Mouse (Mus musculus): ENCODE measurements around the gene Sema4a.
A peak's percentile ranks its signal among the peaks of the same experiment; 100 is the strongest.

The Sema4a gene

DNA sequence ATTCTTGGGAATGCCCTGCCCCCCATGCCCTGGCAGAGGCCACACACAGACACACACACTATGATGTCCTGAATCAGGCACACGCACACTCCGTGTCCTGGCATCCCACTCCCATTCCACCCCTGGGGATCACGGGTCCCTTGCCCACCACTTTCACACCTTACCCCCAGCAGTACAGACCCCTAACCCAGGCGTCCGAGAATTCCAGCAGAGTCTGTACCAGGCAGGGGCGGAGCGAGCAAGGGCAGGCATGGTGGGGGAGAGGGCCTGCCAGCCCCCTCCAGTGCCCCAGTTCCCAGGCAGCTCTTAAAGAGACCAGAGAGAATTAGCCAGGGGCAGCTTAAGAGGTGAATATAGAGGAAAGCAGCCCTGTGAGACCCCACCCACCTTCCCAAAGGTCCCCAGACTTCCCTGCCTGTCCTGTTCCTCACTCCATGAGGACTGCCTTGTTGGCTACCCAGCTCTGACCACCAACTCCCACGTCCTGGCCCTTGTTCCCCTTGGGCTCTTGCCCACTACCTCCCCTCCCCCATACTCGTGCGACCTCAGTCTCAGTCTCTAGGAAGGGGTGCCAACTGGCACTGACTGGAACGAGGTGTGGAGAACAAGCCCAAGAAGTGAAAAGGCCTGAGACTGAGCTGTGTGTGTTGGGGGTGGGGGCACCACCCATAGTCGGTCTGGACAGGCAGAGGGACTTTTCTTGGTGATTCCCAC, at the start of gene Sema4a:
Sema4a (minus strand) TSS at position 200 of the 714 bp plus-strand sequence.
- no peak for DNase-seq (ENCODE audit: low read depth, low spot score)

DNA sequence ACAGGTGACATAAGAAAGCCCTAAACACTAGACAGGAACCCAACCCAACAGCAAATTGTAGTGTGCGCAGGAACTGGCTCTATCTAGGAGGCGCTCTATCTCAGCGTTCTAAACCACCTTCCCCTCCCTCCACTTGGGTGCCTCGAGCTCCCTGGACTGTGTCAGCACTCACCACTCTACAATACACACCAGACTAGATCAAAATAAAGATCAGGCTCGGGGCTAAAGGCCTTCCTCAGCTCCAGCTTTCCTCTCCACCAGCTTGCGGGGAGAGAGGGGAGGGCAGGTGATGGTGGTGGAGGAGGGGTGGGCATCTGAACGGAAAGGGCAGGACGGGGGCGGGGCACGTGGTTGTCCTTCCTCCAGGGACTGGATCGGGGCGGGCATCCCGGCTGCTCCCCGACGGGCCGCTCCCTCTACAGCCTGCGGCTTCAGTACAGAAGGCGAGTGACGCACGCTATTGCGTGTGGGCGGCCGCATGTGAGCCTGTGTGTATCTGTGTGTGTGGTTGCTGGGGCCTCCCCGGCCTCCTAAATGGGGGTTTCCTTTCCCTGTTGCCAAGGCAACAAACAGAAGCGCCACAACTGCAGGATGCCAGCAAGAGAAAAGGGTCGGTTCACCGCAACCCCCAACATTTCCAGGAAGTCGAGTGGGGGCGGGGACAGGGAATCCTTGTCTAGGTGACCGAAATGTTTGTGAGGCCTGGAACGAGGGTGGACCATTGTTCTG, 48.9 kb upstream of the Sema4a start, which contains the start of gene Lmna:
Lmna (minus strand) TSS at position 265 of the 729 bp plus-strand sequence.
- DNase-seq (ENCODE audit: low read depth, low spot score): peak; percentile 99

DNA sequence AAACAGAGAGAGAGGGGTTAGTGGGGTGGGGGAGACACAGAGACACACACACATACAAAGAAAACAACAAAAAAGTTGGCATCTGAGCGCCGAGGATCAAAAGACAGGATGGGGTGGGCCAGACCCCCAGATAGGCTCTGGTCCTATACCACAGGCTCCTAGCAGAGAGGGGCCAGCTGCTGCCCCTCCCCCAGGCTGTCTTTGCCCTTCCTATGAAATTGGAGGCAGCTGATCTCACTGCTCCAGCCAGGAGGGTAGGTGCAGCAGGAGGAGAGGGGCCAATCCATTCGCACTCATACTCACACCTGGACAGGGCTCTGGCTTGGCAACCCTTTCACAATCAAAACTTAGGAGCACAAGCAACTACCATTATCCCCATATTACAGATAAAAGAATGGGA, 48.3 kb upstream of the Sema4a start:
- DNase-seq (ENCODE audit: low read depth, low spot score): no peak

DNA sequence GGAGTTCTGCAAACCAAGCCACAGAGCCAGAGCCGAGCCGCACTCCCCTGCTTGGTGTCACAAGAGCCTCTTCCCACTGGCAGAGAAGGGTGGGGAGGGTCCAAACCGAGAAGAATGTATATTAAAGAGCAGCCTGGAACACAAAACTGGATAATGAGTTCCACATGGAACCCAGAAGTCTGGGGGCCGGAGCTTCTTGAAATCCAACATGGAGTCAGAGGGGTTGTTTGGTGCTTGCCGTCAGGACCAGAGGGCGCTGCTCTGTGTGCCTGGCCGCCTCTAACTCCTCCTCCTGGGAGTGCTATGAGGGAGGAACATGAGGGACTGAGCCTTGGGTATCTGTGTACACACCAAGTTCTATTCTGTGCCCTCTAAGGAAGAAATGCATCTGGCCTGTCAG, 44.8 kb upstream of the Sema4a start:
- no peak for DNase-seq (ENCODE audit: low read depth, low spot score)

DNA sequence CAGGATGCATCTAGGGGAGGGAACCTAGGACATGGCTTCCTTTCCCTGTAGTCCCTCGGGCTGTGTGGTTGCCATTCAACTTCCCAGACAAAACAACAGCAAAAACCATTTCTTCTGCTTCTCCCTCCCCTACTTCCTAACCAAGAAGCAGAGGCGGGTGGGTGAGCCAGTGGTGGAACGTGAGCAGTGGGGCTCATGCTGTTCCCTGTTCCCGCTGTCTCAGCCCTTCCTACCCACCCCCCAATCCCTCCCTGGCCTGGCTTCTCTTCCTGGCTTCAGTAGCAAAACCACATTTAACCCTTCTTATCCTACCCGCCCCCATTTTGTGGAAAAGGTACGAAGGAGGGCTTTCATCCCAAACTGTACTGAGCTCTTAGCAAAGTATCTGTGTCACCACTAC, 44.1 kb upstream of the Sema4a start:
- DNase-seq (ENCODE audit: low read depth, low spot score): no peak

DNA sequence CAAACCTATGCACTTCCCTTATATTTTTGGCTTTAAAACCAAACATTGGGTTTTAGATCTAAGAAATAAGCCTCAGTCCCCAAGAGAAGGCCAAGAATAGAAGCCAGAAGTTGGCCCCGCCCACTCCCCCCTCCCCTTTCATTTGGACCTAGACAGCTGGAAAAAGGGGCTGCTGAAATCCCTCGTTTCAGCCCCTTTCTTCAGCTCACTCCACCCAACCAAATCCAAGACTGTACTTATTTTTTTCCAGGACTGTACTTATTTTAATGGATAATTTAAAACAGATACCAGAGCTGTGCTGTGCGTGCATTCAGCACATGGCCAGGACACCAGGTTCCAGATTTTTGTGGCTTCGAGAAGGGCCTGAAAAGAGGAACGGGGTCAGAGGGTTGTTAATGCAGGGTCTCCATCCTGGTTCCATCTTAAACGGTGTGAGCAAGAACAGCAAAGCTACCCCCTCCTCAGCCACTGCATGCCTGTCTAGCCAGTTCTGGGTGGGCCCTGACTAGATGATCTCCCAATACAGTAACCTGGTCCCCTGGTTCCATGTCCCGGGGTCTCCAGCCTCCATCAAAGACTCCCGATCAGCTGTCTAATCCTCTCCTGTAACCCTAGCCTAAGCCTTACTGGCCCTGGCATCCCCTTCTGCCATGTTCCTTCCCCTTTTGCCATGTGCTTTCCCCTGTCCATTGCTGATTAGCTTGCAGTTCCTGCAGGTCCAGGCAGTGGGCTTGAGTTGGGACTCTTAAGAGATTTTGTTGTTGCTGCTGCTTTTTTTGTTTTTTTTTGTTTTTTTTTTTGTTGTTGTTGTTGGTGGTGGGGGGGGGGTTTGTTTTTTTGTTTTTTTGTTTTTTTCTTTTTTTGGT, 43.1 kb upstream of the Sema4a start:
- DNase-seq (ENCODE audit: low read depth, low spot score): no peak

DNA sequence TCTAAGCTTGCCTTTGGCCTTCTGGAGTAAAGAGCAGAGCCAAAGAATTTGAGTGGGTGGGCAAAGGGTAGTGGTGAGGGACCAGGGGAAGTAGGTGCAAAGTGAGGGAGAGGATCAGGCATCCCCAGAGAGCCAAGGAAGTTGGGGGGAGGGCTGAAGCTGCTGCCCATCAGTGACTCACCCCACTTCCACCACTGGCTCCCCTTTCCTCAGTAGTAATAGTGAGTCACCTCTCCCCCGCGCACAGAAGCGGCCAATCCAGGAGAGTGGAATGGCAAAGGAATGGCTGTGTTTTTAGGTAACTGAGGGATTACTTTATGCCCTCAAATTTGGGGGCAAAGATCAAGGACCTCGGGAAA, 42.5 kb upstream of the Sema4a start:
- no peak for DNase-seq (ENCODE audit: low read depth, low spot score)

DNA sequence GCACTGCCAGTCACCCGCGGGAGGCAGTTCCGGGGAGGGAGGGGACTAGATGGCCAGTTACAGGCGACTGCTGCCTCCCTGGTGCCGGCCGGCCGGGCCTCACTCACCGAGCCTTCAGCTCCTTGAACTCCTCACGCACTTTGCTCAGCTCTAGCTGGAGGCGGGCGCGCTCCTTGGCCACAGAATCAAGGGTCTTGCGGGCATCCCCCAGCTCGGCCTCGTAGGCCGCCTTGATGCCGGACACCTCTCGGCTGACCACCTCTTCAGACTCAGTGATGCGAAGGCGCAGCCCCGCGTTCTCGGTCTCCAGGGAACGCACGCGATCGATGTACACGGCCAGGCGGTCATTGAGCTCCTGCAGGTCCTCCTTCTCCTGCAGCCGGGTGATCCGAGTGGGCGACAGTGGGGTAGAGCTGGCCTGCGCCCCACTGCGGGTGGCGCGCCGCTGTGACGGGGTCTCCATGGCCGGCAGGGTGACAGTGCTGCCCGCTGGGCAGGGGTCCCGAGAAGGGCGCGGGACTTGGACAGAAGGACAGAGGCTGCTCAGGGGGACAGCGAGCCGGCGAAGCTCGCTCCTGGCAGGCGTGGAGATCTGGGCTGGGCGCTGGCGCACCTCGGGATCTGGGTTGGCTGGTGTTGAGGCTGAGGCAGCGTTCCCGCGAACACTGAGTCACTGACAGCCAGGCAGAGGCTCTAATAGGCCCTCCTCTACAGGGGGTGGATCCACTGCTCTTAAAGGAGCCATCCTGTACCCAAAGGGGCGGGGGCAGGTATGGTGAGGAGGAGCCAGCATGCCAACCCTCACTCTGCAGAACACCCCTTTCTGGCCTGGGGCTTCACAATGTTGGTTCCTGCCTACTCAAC, 41.9 kb upstream of the Sema4a start:
- peak; percentile 86 for DNase-seq (ENCODE audit: low read depth, low spot score)

DNA sequence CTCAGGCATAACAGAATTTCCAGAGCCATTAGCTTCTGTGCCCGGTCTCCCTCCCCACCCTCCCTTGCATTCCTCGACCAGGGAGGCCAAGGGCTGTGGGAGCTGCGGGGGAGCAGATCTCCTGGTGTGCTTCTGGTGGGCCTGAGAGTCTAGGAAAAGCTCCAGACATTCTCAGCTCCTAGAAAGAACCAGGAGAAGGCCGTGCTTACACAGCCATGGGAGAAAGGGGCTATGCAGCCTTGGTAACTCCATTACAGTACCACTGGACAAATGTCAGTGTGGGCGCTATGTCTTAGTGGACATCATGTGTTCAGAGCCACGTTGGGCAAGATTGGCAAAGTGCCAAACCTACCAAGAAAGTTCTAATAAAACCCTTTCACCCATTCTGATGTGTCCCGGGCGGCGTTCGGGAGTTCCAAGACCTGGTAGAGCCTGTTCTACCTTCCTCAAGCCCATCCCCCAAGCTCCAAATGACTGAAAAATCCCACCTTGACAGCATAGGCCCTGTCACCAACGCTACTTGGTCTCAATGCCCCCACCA, 41.1 kb upstream of the Sema4a start:
- no peak for DNase-seq (ENCODE audit: low read depth, low spot score)

DNA sequence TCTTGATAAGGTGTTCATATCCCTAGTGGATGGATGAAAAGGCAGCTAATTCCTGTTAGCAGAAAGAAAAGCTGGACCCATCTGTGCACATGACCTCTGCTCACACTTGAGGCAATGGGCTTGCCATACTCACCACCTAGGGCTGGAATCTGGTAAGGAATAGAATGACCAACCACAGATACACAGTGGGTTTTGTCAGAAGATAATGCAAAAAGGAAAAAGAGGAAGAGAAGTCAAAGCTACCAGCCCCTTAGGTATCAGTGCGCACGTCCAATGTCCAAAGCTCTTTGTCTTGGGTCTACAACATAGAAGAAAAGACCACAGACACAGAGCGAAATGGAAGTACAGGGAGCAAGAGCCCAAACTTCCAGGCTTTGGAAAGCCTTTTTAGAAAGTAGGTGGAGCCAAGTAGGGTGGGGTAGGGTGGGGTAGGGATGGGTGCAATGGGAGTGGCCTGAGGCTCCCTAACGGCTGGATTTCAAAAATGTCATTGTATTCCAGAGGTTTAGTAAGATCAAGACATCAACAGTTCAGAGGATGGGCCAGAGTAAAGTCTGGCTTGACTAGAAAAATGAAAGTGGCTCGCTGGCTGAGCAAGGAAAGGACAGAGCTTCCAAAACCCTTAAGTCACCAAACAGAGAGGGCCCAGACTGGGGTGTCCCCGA, 40.5 kb upstream of the Sema4a start:
- no peak for DNase-seq (ENCODE audit: low read depth, low spot score)

DNA sequence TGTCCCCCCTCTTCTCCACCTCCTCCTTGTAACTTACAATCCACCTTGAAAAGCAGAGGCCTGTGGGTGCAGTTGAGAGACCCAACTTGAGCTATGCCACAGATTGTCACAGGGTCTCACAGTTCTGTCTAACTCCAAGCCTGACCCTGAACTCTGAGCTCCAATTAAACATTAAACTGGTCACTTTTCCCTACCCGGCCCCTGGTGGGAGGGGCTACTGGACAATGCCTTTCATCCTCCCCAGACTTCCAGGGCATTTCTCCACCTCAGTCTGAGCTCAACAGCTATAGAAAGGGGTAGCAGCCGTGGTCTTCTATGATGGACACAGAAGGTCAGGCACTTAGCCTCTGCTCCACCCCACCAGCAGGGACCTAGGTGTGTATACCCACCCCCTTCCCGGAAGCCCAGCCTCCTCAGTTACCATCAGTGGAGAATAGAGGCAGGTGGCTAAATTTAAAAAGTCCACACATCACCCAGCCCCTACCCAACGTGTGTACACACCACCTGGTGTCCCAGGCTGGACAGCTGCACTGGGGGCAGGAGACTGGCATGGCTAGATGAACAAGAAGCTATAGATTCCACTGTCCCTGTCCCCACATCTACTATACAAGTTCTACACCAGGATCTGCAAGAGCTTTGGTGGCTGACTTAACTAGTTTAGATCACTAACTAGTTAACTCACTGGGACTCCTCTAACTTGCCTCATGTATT, 39.8 kb upstream of the Sema4a start:
- no peak for DNase-seq (ENCODE audit: low read depth, low spot score)

DNA sequence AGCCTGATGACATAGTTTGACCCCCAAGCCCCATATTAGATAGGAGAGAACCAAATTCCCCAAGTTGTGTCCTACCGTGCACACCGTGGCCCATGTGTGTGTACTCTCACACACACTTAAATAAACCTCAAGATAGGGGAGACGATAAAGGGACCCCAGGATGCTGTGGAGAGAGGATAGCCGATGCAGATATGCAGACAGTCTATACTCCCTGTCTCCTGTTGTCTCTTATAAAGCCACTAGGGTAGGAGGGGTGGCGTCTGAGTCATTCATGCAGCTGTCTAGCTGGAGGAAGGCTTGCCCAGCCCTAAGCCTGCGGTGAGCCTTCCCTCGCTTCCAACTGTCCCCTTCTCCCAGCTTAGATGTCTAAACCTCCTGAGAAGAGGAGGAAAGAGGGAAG, 39.1 kb upstream of the Sema4a start:
- no peak for DNase-seq (ENCODE audit: low read depth, low spot score)

DNA sequence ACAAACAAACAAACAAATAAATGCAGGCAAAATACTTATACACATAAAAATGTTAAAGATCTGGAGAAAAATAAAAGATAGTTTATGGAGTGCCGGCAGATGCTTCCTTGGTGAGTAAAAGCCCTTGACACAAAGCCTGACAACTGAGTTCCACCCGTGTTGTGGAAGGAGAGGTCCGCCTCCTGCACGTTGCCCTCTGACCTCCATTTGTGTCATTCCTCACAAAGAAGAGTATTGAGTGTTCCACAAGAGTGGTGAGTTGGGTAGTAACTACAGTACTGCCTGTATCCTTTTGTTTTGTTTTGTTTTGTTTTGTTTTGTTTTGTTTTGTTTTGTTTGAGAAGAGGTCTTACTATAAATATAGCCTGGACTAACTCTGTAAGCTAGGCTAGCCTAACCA, 38.6 kb upstream of the Sema4a start:
- DNase-seq (ENCODE audit: low read depth, low spot score): no peak

DNA sequence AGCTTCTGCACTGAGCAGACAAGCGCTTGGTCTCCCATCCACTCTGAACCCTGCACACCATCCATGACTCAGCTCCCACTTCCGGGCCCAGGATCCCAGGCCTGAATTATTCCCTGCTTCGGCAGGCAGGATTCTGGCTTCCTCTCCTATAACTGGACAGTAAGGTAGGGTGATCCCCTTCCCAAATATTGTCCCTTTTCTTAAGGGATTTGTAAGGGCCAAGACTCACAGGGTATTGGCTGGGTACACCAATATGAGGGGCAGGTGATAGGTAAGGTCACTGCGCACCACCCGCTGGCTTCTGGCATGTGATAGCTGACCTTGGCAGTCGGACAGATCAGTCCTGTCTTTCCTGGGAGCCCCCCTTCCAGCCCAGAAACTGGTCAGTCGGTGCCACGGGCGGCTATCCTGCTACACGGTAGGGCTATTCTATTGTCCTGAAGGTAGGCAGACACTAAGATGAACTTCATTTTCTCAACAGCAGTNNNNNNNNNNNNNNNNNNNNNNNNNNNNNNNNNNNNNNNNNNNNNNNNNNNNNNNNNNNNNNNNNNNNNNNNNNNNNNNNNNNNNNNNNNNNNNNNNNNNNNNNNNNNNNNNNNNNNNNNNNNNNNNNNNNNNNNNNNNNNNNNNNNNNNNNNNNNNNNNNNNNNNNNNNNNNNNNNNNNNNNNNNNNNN, 34.9 kb upstream of the Sema4a start:
- DNase-seq (ENCODE audit: low read depth, low spot score): no peak

DNA sequence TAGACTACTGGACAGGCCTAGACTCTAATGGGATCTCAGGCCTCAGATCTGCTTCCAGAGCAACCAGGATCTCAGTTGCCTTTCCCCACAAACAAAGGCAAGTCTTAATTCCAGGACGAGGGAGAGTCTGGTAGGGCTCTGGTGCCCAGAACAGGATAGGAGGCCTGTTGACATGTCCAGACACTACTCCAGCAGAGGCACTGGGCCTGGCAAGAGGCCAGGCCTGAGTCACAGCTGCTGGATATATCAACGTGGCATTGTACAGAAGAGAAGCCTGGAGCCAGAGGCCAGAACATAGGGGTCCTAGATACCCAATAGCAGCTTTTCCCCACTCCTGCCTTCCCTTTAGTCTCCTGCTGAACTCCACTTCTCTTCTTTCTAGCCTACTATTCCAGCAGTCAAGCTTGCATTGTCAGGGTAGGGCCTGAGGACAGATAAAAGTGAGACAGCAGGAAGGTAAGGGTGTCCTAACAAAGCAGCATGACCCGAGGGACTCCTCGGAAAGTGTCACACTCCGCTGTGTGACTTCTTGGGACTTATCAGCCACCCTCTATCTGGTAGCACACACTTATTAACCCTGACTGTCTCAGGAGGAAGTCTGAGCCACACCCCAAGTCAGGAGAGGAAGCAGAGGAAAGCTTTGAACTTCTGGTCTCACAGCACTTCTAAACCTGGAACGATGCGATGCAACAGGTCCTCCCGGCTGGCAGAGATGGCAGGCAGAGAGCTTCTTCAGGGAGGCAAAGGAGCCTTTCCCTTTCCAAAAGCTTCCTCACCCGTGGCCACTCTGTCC, 34.0 kb upstream of the Sema4a start:
- DNase-seq (ENCODE audit: low read depth, low spot score): peak; percentile 41

DNA sequence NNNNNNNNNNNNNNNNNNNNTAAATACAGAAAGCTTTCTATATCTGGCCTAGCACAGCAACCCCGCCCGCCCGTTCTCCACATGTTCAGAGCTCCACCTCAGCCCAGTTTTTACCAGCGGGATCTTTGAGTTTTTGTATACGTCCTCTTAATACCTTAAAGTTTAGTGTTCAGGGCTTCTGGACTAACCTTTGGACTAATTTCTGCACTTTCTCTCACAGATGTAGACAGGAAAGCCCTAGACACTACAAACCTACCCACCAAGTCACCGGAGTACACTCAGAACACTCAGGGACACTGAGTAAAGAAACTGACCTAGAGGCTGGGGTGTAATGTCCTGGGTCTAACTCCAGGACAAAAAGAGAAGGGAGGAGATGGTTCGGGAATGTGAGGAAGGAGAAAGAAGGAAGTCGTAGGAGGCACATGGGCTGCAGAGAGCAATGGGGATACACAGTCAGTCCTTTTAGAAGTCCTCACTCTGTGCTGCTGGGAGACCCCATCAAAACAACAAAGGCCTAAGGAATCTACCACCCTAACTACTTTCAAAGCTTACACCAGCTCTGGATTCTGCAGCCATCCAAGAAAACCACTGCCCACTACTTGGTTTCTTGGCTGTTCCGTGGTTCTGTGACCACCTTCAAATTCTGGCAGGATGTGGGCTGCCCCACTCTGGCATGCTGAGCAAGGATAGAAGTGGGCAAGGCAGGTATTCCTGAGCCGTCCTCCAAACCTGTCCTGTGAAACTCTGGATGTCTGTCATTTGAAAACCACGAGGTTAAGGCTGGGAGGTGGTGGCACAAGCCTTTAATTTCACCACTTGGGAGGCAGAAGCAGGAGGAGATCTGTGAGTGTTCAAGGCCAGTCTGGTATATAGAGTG, 33.0 kb upstream of the Sema4a start:
- DNase-seq (ENCODE audit: low read depth, low spot score): no peak

DNA sequence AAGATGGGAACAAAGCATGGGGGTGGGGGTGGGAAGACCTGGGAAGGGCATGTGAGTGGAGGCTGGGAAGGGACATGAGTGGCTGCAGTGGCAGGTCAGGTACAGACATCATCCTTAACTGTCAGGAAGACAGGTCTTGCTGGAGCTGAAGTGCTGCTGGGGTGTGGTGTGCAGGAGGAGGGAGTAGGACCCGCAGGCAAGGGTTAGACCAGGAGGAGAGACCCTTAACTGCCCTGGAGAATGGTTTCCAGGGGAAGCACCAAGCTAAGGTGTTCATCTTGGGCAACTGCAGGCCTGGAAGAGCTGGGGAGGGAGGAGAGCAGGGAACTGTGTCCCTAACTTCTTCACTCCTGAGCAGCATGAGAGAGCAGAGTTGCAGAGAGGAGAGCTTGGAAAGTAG, 26.4 kb upstream of the Sema4a start:
- no peak for DNase-seq (ENCODE audit: low read depth, low spot score)

DNA sequence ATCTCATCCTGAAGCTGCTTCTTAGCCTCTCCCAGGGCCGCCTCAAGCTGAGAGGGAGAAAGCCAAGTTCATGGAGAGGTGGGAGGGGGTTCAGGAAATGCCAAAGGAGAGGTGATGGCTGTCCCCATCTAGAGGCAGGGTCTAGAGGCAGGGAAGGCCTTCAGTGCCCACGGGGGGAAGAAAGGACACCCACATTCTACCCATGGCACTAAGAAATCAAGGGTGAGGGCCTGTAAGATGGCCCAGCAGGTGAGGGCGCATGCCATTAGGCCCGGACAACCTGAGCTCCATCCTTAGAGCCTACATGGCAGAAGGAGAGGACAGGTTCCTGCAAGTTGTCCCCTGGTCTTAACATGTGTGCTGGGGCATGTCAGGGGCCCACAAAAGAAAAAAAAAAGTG, 25.9 kb upstream of the Sema4a start:
- DNase-seq (ENCODE audit: low read depth, low spot score): no peak
